Comparison of ENCODE assay signal across 8 mouse cellular contexts in genomic region chr8:95331156-95331719, GRCm38 (mm10). TPM values are rescaled to one million over a fixed set of nuclear protein-coding genes. Genes with fewer than 3 reads are reported as not detected.
A peak's percentile ranks its signal among the peaks of the same experiment; 100 is the strongest.
DNase-seq lines count a peak whose midpoint lies in the region; ATAC-seq and TF ChIP-seq lines count a peak whose summit lies in the region.

No protein-coding gene starts in this region.

- no peak for TF ChIP-seq EP300 in liver, postnatal 0 days (IDR thresholded peaks at IDR 0.05; ENCODE audit: low read depth)

- H3K4me1 ChIP-seq in thymus, adult 2 months (replicated peaks; ENCODE audit: control insufficient read depth, insufficient read depth, low read length): peaks cover 3% of the 10 kb centered on the region; the same call in 1 of the 2 replicates
- H3K4me1 ChIP-seq in hindbrain, embryonic 11.5 days (replicated peaks; ENCODE audit: control insufficient read depth, insufficient read depth, low read length): 0 out of 2 replicates have a peak, but pooled peaks cover 5% of the 10 kb centered on the region
- H3K4me1 ChIP-seq in liver, postnatal 0 days (ENCODE audit: insufficient read depth): peaks cover 23% of the 10 kb centered on the region

- H3K4me2 ChIP-seq in hindbrain, embryonic 11.5 days (replicated peaks; ENCODE audit: low read depth, low read length): peak overlapping the region; percentile 84
- H3K4me2 ChIP-seq in liver, postnatal 0 days (ENCODE audit: low read depth, low read length): peak overlapping the region; percentile 85

- peaks cover 23% of the 10 kb centered on the region for H3K36me3 ChIP-seq in thymus, adult 2 months (ENCODE audit: control insufficient read depth, insufficient read depth, low read length)
- peaks cover 10% of the 10 kb centered on the region; the same call in 1 of the 2 replicates for H3K36me3 ChIP-seq in hindbrain, embryonic 11.5 days (ENCODE audit: control insufficient read depth, insufficient read depth, low read length)
- peaks cover 31% of the 10 kb centered on the region for H3K36me3 ChIP-seq in liver, postnatal 0 days (replicated peaks; ENCODE audit: insufficient read depth, low read length)

- no peak for TF ChIP-seq POLR2A in thymus, adult 2 months (IDR thresholded peaks at IDR 0.05; ENCODE audit: control insufficient read depth, extremely low read depth, insufficient read depth, low read length, poor library complexity)

- H3K27ac ChIP-seq in thymus, adult 2 months (ENCODE audit: control insufficient read depth, insufficient read depth, low read length): peak overlapping the region; percentile 12; the same call in 1 of the 2 replicates
- peak overlapping the region; percentile 97 for H3K27ac ChIP-seq in hindbrain, embryonic 11.5 days (ENCODE audit: low read depth, low read length)
- peak overlapping the region; percentile 98 for H3K27ac ChIP-seq in liver, postnatal 0 days (ENCODE audit: low read depth)

- H3K4me3 ChIP-seq in thymus, adult 2 months (ENCODE audit: control insufficient read depth, insufficient read depth, low read length): peak overlapping the region; percentile 83
- peak overlapping the region; percentile 56 for H3K4me3 ChIP-seq in hindbrain, embryonic 11.5 days (ENCODE audit: low read depth, low read length)
- peak overlapping the region; percentile 70 for H3K4me3 ChIP-seq in liver, postnatal 0 days (ENCODE audit: low read depth, low read length)

- ATAC-seq in hindbrain, embryonic 11.5 days (ENCODE audit: low FRiP score): peak; percentile 59
- ATAC-seq in liver, postnatal 0 days: peak; percentile 49
- ATAC-seq in neutrophil, adult 5-6 weeks (ENCODE audit: extremely low read depth, insufficient number of reproducible peaks, low FRiP score, poor library complexity, severe bottlenecking): peak; percentile 21; the same call in 1 of the 2 replicates

- under 1% methylated on average over 38 of the region's 38 CpGs for WGBS in thymus, adult 2 months
- 0% methylated on average over 35 of the region's 38 CpGs for WGBS in hindbrain, embryonic 11.5 days
- under 1% methylated on average over 37 of the region's 38 CpGs for WGBS in liver, postnatal 0 days (ENCODE audit: insufficient replicate concordance)

- DNase-seq in adrenal gland, postnatal 14 days: peak; percentile 84
- DNase-seq in adrenal gland, postnatal 10 days: no peak
- no peak for DNase-seq in thymus, adult 2 months
- DNase-seq in thymus, postnatal 10 days (ENCODE audit: low spot score in 2 of 2): no peak
- DNase-seq in hindbrain, embryonic 11.5 days (ENCODE audit: low spot score): no peak
- DNase-seq in liver, postnatal 0 days: no peak
- no peak for DNase-seq in MN1 (ENCODE audit: low spot score)

- peak overlapping the region; percentile 85 for H3K9ac ChIP-seq in hindbrain, embryonic 11.5 days (ENCODE audit: low read depth, low read length)
- peak overlapping the region; percentile 89 for H3K9ac ChIP-seq in liver, postnatal 0 days (replicated peaks)

- no peak for TF ChIP-seq CTCF in thymus, adult 2 months (IDR thresholded peaks at IDR 0.05; ENCODE audit: borderline replicate concordance, control insufficient read depth, extremely low read depth, insufficient read depth, low read length, poor library complexity)
- TF ChIP-seq CTCF in liver, postnatal 0 days (IDR thresholded peaks at IDR 0.05; ENCODE audit: low read depth): peak; percentile 31

- no peaks in the 10 kb centered on the region for H3K27me3 ChIP-seq in thymus, adult 2 months (ENCODE audit: control insufficient read depth, insufficient read depth, low read length)
- H3K27me3 ChIP-seq in hindbrain, embryonic 11.5 days (ENCODE audit: control insufficient read depth, insufficient read depth, low read length): no peaks in the 10 kb centered on the region
- H3K27me3 ChIP-seq in liver, postnatal 0 days (ENCODE audit: insufficient read depth, low read length): no peaks in the 10 kb centered on the region

- H3K9me3 ChIP-seq in hindbrain, embryonic 11.5 days (ENCODE audit: control insufficient read depth, low read length): no peaks in the 10 kb centered on the region
- no peaks in the 10 kb centered on the region for H3K9me3 ChIP-seq in liver, postnatal 0 days (ENCODE audit: low read length)

RNA-seq across cellular contexts. Expression of gene Zfp319, which starts 0.5 kb away (rescaled TPM):
- 10.6 and 11.6 TPM in 2 replicates for total RNA-seq in adrenal gland, postnatal 14 days (2021)
- total RNA-seq in adrenal gland, postnatal 10 days (2021): 10 to 100 TPM; 10.5 to 11.3 TPM
- polyA plus RNA-seq in thymus, adult 2 months (2012; rRNA removed): 30.7 and 34.8 TPM in 2 replicates
- 8.9 and 10.0 TPM in 2 replicates for polyA plus RNA-seq in hindbrain, embryonic 11.5 days (2014; fragmentation: Nextera tagmentation; extraction: Ambion mirVana)
- 0.94 and 0.97 TPM in 2 replicates for polyA plus RNA-seq in liver, postnatal 0 days (2015; fragmentation: Nextera tagmentation; extraction: Ambion mirVana)
- total RNA-seq in neutrophil, adult 5-6 weeks (2017): 6.9 and 7.6 TPM in 2 replicates

RNA-seq across cellular contexts. Expression of gene Usb1, which starts 0.8 kb away (rescaled TPM):
- total RNA-seq in adrenal gland, postnatal 14 days (2021): 17.4 and 25.0 TPM in 2 replicates
- 10 to 100 TPM; 18.5 to 20.5 TPM for total RNA-seq in adrenal gland, postnatal 10 days (2021)
- polyA plus RNA-seq in thymus, adult 2 months (2012; rRNA removed): 51.9 and 55.6 TPM in 2 replicates
- polyA plus RNA-seq in hindbrain, embryonic 11.5 days (2014; fragmentation: Nextera tagmentation; extraction: Ambion mirVana): 36.5 and 40.3 TPM in 2 replicates
- 10.9 and 12.0 TPM in 2 replicates for polyA plus RNA-seq in liver, postnatal 0 days (2015; fragmentation: Nextera tagmentation; extraction: Ambion mirVana)
- 35.5 and 46.4 TPM in 2 replicates for total RNA-seq in neutrophil, adult 5-6 weeks (2017)

RNA-seq across cellular contexts. Expression of gene Mmp15, which starts 20.8 kb away (rescaled TPM):
- total RNA-seq in adrenal gland, postnatal 14 days (2021): 21.3 and 21.8 TPM in 2 replicates
- total RNA-seq in adrenal gland, postnatal 10 days (2021): 10 to 100 TPM; 23.0 to 32.7 TPM
- polyA plus RNA-seq in thymus, adult 2 months (2012; rRNA removed): 14.7 and 16.2 TPM in 2 replicates
- 13.0 and 15.7 TPM in 2 replicates for polyA plus RNA-seq in hindbrain, embryonic 11.5 days (2014; fragmentation: Nextera tagmentation; extraction: Ambion mirVana)
- 0.66 and 0.76 TPM in 2 replicates for polyA plus RNA-seq in liver, postnatal 0 days (2015; fragmentation: Nextera tagmentation; extraction: Ambion mirVana)
- 0.12 and 0.25 TPM in 2 replicates for total RNA-seq in neutrophil, adult 5-6 weeks (2017)

RNA-seq across cellular contexts. Expression of gene Tepp, which starts 20.9 kb away (rescaled TPM):
- not detected in 2 replicates for total RNA-seq in adrenal gland, postnatal 14 days (2021)
- total RNA-seq in adrenal gland, postnatal 10 days (2021): not detected
- 0.97 and 2.1 TPM in 2 replicates for polyA plus RNA-seq in thymus, adult 2 months (2012; rRNA removed)
- not detected in 2 replicates for polyA plus RNA-seq in hindbrain, embryonic 11.5 days (2014; fragmentation: Nextera tagmentation; extraction: Ambion mirVana)
- not detected in 2 replicates for polyA plus RNA-seq in liver, postnatal 0 days (2015; fragmentation: Nextera tagmentation; extraction: Ambion mirVana)
- total RNA-seq in neutrophil, adult 5-6 weeks (2017): not detected in 2 replicates

RNA-seq across cellular contexts. Expression of gene Cngb1, which starts 24.9 kb away (rescaled TPM):
- 1.0 and 2.0 TPM in 2 replicates for total RNA-seq in adrenal gland, postnatal 14 days (2021)
- total RNA-seq in adrenal gland, postnatal 10 days (2021): 1 to 10 TPM in 1 of 2 experiments, under 1 TPM in 1; 0.60 to 1.5 TPM
- polyA plus RNA-seq in thymus, adult 2 months (2012; rRNA removed): 0.68 and 0.94 TPM in 2 replicates
- 0.66 and 0.71 TPM in 2 replicates for polyA plus RNA-seq in hindbrain, embryonic 11.5 days (2014; fragmentation: Nextera tagmentation; extraction: Ambion mirVana)
- polyA plus RNA-seq in liver, postnatal 0 days (2015; fragmentation: Nextera tagmentation; extraction: Ambion mirVana): 0.08 and 0.29 TPM in 2 replicates
- 0.12 TPM in 1 of 2 replicates, not detected in the other for total RNA-seq in neutrophil, adult 5-6 weeks (2017)

Comparison
In these comparisons a context has a peak if more than half of its experiments do, and no peak if none do; other contexts are left out.
1. H3K27ac ChIP-seq: peak in every context shown above with its lines; median percentile 98 in liver, postnatal 0 days; 97 in hindbrain, embryonic 11.5 days; 12 in thymus, adult 2 months.
2. RNA of gene Mmp15, which starts 20.8 kb away (total RNA-seq): 23.0 to 32.7 TPM in adrenal gland, postnatal 10 days and 21.3 to 21.8 TPM in adrenal gland, postnatal 14 days; 0.12 to 0.25 TPM in neutrophil, adult 5-6 weeks; every median in the first group is over 10 times any median in the second.
3. Peak in every context shown above with its lines, with median percentiles within 50 percentile points of each other: H3K4me3 ChIP-seq and ATAC-seq.